Mouse (Mus musculus) urinary bladder, postnatal 25 days (tissue): Measurements from ENCODE around the gene Trim9.

Experiments used
- DNase-seq: peaks from one replicate; pipeline ENCODE4 v3.0.0; 2022; ENCODE audit warnings: low spot score

The Trim9 gene

GRCm38 (mm10) chr12:70262271-70262953, 85.0 kb downstream of the Trim9 start:
- no peak for DNase-seq

DNA sequence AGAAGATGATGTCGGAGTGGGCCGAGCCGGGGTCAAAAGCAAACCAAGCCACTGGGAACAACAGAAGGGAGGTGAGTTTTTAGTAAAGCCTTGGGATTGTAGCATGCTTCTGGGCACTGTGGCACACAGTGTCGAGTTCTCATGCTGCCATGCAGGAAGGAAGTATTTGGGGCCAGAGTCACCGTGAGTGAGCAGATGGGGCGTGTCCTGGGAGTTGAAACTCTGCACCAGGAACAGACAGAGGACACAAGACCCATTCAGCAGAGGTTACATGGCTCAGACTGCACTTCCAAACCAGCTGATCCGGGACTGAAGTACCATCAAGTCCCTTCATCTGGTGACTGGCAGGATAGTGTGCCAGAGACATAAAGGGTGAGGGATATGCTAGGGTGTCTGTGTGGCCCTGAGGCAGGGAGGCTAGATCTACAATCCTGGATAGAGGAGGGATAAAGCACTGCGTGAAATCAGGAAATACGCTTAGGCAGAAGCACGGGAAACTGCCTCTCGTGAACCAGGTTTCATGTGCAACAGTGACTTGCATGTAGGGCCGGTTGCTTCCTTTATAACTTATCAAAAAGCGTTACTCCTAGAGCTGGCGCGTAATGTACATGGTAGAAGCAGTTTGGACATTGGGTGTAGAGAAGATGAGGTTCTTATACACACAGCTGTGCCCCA, 96.1 kb downstream of the Trim9 start:
- DNase-seq = no peak

DNA sequence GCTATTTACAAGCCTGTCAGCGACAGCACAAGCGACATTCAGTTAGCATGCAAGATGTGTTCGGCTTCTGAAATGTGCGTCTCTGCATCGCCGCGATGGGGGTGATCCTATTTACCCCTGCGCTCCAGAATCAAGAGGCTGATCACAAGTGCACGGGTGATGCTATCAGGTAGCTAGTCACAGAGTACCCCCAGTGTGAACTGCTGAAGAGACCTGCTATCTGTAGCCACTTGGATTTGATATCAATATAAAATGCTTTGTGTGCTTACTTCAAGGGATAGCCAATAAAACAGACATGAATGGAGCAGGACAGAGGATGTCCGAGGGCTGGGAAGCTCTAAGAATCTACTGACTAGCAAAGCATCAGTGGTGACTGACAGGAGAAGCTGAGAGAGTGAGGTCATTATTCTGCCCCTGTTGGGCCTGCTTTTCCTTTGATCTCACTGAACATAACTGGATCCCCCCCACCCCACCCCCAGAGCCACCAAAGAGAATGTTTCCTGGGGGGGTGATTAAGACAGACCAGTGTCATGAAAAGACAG, 97.7 kb downstream of the Trim9 start:
- DNase-seq = no peak

- no peak for DNase-seq
Observed at GRCm38 (mm10) chr12:70247683-70248474, 99.5 kb downstream of the Trim9 start.

GRCm38 (mm10) chr12:70242550-70242949, 104.9 kb downstream of the Trim9 start:
- no peak for DNase-seq

DNA sequence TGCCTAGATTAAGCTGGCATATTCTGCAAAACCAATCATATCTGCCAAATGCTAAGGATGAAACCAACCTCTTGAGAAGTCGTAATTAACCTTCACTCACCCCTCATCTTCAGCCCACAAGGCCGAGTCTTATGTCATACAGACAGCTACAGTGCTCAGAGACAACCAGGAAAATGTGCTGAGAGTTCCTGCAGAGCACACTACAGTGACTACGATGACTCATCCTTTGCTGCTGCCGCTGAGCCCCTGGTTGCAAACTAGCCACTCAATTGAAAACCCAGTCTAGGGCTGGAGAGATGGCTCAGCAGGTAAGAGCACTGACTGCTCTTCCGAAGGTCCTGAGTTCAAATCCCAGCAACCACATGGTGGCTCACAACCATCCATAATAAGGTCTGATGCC, 107.7 kb downstream of the Trim9 start:
- DNase-seq = no peak

DNA sequence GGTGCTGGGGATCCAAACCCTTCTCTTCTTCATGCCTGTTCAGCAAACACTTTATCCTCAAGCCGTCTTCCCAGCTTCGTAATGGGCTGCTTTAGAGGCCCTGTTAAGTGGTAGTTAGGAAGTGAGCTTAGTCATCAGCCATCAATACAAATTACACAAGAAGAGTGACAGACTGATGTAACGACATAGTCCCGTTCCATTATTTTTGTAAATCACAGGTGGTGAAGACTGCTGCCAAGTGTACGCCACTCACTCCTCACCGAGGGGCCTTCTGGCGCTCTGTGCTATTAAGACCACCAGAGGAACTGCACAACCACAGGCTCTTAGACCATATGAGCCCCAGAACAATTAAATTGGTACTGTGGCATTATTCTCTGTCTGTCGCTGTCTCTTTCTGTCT, 108.8 kb downstream of the Trim9 start:
- DNase-seq = no peak

DNA sequence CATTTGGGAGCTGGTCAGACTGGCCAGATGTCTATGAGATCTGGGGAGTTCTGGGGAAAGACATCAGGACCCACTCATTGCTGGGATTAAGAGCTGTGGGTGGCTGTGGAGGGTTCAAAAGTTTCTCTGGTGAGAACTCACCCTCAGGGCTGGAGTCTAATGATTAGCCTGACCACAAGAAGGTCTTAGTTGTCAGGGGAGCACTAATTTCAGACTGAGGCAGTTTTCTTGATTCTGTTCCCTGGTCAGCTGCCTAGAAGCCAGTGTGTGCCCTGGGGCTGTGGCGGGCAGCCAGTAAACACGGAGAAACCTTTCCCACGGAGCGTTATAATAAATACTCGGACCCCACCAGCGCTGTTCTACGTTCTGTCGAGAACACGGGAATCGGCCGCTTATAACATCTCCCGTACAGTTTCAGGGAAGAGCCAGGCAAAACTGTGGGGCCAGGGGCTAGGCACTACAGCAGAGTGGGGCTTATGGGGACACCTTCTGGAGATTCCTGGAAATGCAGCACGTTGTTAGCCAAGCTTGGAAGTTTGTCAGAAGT, 112.4 kb downstream of the Trim9 start:
- DNase-seq = peak; percentile 64

DNA sequence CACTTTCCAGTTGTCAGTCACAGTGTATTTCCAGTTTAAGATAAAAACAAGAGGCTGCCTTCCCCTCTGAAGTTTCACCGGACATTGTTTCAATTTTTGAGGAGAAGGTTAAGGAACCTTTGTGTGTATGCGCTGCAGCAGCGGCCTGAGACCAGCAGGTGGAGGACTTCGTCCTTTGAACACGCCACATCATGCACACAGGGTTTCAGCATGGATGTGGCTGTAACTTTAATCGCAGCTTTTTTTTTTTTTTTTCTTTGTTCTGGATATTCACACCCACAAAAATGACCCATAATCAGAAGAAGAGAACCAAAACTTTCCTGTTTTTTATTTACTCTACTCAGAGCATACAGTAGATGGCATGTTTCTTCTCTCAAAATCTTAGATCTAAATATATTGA, 113.0 kb downstream of the Trim9 start:
- peak; percentile 7 for DNase-seq

DNA sequence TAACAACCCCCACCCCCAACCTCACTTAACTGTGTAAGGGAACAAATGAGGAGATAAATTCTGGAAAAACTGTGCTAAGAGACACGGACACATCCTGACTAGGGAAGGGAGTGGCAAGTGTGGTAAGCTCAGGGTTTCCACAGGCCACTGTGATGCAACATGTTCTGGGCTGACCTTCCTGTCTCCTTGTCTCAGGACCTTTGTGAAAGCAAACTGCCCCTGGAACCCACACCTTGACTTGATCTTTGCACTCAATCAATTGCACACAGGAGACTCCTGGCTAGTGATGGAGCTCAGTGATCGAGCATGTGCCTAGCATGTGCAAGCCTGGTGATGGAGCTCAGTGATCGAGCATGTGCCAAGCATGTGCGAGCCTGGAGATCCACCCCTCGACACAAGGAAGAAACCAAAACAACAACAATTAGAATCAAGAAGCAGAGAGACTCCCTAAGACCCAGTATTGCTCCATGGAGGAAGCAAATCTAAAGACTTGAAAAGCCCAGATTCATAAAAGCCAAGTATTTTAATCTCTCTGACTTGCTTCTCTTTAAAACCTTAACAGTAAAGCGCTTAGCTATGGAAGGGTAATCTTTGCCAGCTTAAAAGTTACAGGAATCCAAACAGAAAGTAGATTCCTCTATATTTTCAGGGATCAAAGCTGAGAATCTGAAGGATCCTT, 113.6 kb downstream of the Trim9 start:
- no peak for DNase-seq

- DNase-seq = no peak
Observed at GRCm38 (mm10) chr12:70232020-70232544, 115.3 kb downstream of the Trim9 start.

- DNase-seq = no peak
Observed at GRCm38 (mm10) chr12:70231294-70231693, 116.1 kb downstream of the Trim9 start, which contains the start of gene Pygl. TSS of gene Pygl (minus strand) at chr12:70231488.

GRCm38 (mm10) chr12:70228155-70228554, 119.3 kb downstream of the Trim9 start:
- DNase-seq = no peak

DNA sequence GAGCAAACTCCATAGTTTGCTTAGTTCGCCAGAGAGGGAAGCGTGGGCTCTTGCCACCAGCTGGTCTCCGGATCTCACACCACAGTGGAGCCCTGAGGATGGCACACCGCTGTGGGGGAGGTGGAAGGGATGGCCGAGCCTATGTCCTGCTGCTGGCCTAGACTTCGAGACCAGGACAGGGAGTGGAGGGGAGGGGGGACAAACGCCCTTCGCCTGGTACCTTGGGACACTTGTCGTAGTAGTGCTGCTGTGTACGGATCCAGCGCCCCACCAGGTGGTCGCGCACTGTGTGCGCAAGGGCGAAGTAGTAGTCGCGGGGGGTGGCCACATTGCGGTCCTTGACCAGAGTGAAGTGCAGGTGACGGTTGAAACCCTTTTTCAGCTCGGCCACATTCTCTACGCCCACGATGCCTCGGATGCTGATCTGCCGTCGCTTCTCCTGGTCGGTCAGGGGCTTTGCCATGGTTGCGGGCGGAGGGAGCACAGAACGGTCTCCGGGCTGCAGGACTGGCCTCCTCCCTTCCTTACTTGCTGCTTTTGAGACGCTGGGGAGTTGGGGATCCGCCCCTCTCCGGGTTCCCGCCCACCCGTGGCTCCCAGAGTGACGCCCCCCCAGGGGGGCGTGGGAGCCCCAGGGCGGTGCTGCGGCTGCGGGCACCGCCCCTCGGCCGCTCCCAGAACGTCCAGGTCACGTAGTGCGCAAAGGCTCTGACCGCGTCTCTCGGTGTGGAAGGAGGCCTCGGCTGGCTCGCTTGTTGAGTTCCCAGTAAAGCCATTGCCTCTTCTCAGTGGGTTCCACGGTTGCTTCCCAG, 120.1 kb downstream of the Trim9 start:
- DNase-seq = peak; percentile 68

DNA sequence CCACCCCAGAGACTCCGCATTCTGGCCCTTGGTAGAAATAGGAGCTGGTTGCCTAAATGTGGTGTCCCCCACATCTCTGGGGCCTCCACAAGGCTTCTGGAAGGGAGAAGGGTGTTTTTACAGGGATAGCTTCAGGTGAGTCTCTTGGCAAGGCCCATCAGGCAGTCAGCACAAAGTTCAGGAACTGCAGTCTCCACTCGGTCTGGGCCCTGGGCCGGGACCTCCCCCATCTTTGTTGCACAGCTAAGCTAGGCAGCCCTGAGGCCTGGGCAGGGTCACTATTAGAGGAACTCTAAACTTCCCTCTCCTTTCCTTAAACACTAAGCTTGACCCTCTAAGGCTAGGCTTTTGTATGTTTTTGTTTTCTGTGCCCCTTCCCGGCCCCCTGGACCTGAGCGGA, 120.8 kb downstream of the Trim9 start:
- peak; percentile 4 for DNase-seq

- DNase-seq = no peak
Observed at GRCm38 (mm10) chr12:70223331-70223730, 124.1 kb downstream of the Trim9 start.

DNA sequence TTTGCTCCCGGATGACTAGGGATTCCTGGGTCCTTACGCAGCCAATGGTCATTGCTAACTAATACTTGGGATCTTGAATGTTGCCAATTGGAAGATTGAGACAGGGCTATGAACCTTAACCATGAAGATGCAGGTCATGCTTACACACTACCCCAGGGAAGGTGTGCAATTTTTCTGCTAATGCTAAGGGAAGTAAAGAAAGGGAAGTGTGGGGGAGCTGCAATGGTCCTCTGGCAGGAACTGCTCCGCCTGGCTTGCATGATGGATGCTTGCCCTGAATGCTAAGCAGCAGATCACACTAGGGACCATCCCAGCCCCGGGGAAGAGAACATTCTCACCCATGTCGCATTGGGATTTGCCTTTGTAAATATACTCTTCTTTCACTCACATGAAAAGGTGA, 126.0 kb downstream of the Trim9 start:
- DNase-seq = no peak

DNA sequence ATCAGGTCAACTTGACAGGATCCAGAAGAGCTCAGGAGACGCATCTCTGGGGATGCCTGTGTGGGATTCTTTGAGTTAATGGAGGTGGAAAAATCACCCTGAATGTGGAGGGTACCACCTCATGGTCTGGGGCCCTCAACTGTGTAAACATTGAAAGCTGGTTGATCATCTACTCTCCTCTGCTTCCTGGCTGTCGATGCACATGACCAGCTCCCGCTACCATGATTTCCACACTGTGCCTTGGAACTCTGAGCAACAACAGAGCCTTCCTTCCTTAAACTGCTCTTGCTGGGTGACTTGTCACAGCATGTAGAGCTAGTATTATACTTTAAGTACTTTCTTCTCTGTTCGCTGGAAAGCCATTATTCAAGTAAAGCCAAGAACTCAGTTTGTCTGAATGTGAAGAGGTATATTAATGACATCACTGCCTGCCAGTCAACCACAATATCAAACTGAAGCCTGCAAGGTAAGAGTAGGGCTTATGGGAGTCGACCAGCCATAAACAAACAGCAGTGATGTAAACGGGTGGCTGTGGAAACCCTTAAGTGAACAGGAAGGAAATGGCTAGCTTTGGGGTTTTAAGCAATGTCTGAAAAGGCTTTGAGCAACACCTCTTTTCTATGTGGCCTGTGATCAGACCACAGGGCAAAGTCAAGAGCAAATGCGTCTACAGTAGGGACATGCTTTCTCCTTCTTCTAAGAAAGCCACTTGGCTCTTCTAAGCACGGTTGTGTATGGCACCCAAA, 128.4 kb downstream of the Trim9 start:
- no peak for DNase-seq

DNA sequence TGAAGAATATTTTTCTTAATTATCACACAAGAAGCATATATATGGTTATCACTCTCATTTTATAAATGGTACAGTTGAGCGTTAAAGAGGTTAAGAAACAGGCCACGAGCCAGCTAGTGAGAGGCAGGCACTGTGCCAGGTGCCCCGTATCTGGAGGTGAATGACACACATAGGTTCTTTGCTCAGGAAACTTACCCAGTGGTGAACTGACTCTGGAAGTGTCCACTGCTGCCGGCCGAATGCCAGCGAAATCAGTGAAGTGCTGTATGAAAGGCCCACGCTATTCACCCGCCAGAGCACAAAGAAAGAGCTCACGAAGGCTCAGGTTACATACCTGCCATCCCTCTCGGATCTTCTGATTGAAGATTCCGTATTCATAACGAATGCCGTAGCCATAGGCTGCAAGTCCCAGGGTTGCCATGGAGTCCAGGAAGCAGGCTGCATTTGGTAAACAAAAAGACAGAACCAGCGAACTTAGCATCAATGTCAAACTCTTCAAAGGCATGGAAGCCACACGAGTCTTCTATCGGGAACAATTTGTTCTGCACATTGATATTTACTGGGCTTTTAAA, 131.1 kb downstream of the Trim9 start:
- no peak for DNase-seq

DNA sequence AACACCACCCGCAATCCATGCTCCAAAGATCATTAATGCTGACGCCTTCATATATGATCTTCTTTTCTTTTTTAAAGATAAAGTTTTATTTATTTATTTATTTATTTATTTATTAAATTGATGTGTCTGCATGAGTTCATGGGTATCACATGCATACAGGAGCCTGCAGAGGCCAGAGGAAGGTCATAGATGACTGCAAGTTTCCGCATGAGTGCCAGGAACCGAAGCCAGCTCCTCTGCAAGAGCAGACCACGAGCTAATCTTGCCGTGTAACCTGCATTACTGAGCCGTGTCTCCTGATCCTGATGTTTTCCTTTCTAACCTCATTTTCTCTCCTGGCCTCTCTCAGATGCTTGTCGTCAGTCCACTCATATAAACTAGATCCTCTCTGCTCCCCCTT, 133.1 kb downstream of the Trim9 start:
- DNase-seq = no peak
